Mouse (Mus musculus) embryonic fibroblast, embryonic 13.5 days (primary cell): ENCODE results near the gene Scgb1b7.
"Not testable (repeated sequence)": the region's sequence is repeated elsewhere in the genome, so short reads cannot be mapped to it uniquely, and the experiment has no call there.

Experiments
- CTCF ChIP-seq: IDR thresholded peaks from 2 replicates; pipeline ENCODE4 v1.5.1; 2011; ENCODE audit warnings: mild to moderate bottlenecking, control low read depth, low read length, moderate library complexity, borderline replicate concordance; ENCODE audit not compliant: insufficient read depth
- POLR2A ChIP-seq: IDR thresholded peaks from 2 replicates; pipeline ENCODE4 v1.6.1; 2011; ENCODE audit warnings: low read depth, mild to moderate bottlenecking, control low read depth, low read length, moderate library complexity

DNA sequence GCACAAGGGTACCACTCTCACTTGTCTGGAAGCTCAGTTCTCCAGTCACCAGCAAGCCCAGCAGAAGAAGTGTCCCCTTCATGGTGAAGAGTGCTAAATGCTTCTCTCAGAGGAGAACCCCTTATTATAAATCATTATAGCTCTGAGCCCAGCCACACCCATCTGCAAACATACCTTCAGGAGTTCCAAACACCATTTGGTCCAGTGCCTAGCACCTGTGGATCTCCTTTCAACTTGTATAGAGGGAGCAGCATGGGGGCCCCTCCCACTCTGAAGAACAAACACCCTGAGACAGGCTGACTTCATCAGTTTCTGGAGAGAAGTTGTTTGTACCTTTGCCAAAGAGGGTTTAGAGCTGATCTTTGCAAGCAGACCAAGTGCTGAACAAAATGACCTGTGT lies 6.8 kb upstream of the Scgb1b7 start, which contains the start of gene Scgb2b7:
- TF ChIP-seq CTCF, POLR2A: not testable (repeated sequence)
